Mouse (Mus musculus): Measurements from ENCODE around the gene 4930579F01Rik. TPM values are rescaled to one million over a fixed set of nuclear protein-coding genes. Genes with fewer than 3 reads are reported as not detected.

Gene 4930579F01Rik
- polyA plus RNA-seq, 1 experiment from 2014 or later = 0.14 TPM

DNA sequence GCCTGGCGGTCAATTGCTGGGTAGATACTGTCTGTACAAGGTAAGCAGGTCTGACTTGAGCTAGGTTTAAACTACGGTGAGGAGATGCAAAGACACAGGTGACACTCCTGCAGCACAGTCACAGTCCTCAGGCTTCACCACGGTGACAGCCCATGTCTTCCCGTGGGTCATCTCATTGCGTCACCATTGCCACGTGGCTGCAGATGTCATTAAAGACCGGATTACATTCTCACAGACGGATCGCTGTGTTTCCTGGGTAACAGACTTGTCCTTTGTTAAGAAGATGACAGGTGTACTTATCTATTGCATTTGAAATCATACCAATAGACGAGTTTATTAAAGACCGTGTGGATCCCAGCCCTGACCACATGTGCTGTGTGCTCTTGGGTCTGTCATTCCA is 27.5 kb upstream of the 4930579F01Rik start:
- Histone ChIP-seq H3K27ac (no peak overlapping the region), H3K4me3 (replicated peaks; ENCODE audit: low read depth, low read length) (no peak overlapping the region), H3K36me3 (ENCODE audit: insufficient read depth, low read length) (no peaks in the 10 kb centered on the region), H3K4me1 (replicated peaks; ENCODE audit: insufficient read depth, low read length) (no peaks in the 10 kb centered on the region), H3K9ac (ENCODE audit: low read depth, low read length) (no peak overlapping the region), H3K27me3 (ENCODE audit: insufficient read depth, low read length) (no peaks in the 10 kb centered on the region), H3K4me2 (ENCODE audit: low read length) (no peak overlapping the region), H3K9me3 (replicated peaks; ENCODE audit: low read length) (no peaks in the 10 kb centered on the region)
- ATAC-seq (replicated peaks; ENCODE audit: low FRiP score, low read depth) (no peak), DNase-seq (ENCODE audit: low spot score) (no peak)
- 92% methylated on average over 11 of the region's 11 CpGs for WGBS
- no peak for TF ChIP-seq CTCF (IDR thresholded peaks at IDR 0.05; ENCODE audit: low read depth)

DNA sequence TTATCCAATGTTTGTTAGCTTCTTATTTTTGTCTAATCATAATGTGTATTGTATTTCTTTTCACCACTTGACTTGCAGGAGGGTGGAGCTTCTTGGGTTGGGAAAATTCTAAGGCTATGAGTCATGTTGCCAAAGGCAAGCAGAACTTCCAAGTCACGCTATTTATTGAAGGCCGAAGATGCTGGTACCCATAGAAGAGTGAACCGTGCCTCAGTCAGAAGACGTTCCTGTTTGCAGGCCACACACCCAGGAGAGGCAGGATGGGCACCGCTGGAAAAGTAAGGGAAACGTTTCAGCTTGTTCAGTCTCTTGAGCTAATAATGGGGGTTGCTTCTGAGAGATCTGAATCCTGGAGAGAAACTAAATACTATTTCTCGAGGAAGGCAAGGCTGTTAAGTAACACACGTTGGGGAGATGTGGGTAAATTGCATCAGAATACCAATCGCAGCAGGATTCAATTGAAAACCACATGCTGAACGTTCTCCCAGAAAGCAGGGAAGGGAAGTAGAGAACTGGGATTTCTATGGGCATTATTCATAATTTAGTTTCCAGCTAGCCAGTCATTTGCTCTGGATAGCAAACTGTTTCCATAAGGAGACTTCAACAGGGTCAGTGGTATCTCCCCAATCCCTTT is 24.1 kb upstream of the 4930579F01Rik start, which contains the start of gene Adh7:
Gene Adh7 (plus strand): TSS at position 130 of the 634 bp plus-strand sequence.
- Histone ChIP-seq H3K4me1 (replicated peaks; ENCODE audit: insufficient read depth, low read length) (no peaks in the 10 kb centered on the region), H3K9ac (ENCODE audit: low read depth, low read length) (no peak within 1 kb of the TSS), H3K9me3 (replicated peaks; ENCODE audit: low read length) (no peaks in the 10 kb centered on the region), H3K27ac (no peak within 1 kb of the TSS), H3K36me3 (ENCODE audit: insufficient read depth, low read length) (no peaks in the 10 kb centered on the region), H3K4me2 (ENCODE audit: low read length) (no peak within 1 kb of the TSS), H3K27me3 (ENCODE audit: insufficient read depth, low read length) (no peaks in the 10 kb centered on the region), H3K4me3 (replicated peaks; ENCODE audit: low read depth, low read length) (no peak within 1 kb of the TSS)
- no peak for ATAC-seq (replicated peaks; ENCODE audit: low FRiP score, low read depth)
- no peak for DNase-seq (ENCODE audit: low spot score)
- no peak for TF ChIP-seq CTCF (IDR thresholded peaks at IDR 0.05; ENCODE audit: low read depth)
- WGBS = 79% methylated on average over 10 of the region's 10 CpGs

DNA sequence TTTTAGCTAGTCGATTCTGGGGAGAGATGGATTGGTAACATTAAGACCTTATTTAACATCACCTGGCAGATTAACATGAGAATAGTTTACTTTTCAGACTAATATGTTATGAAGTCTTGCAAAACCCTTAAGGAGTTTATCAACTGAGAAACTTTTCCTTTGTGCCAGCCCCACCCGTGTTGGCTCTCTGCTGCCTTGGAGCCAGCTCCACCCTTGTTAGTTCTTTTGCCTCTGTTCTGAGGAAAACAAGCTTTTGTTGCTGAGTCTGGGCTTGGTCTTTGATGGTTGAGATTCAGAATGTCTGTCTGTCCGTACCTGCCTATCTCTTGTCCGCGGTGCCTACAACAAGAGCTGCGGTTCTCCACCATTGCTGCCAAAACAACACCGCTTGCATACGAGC is 22.5 kb upstream of the 4930579F01Rik start:
- WGBS = 84% methylated on average over 8 of the region's 8 CpGs
- Histone ChIP-seq H3K4me1 (replicated peaks; ENCODE audit: insufficient read depth, low read length) (no peaks in the 10 kb centered on the region), H3K9ac (ENCODE audit: low read depth, low read length) (no peak overlapping the region), H3K27ac (no peak overlapping the region), H3K9me3 (replicated peaks; ENCODE audit: low read length) (no peaks in the 10 kb centered on the region), H3K4me2 (ENCODE audit: low read length) (no peak overlapping the region), H3K4me3 (replicated peaks; ENCODE audit: low read depth, low read length) (no peak overlapping the region), H3K36me3 (ENCODE audit: insufficient read depth, low read length) (no peaks in the 10 kb centered on the region), H3K27me3 (ENCODE audit: insufficient read depth, low read length) (no peaks in the 10 kb centered on the region)
- DNase-seq (ENCODE audit: low spot score) = no peak
- ATAC-seq (replicated peaks; ENCODE audit: low FRiP score, low read depth) = no peak
- no peak for TF ChIP-seq CTCF (IDR thresholded peaks at IDR 0.05; ENCODE audit: low read depth)

- ATAC-seq (replicated peaks; ENCODE audit: low FRiP score, low read depth) = no peak
- Histone ChIP-seq H3K27me3 (ENCODE audit: insufficient read depth, low read length) (no peaks in the 10 kb centered on the region), H3K4me2 (ENCODE audit: low read length) (no peak overlapping the region), H3K36me3 (ENCODE audit: insufficient read depth, low read length) (no peaks in the 10 kb centered on the region), H3K9me3 (replicated peaks; ENCODE audit: low read length) (no peaks in the 10 kb centered on the region), H3K27ac (no peak overlapping the region), H3K9ac (ENCODE audit: low read depth, low read length) (no peak overlapping the region), H3K4me3 (replicated peaks; ENCODE audit: low read depth, low read length) (no peak overlapping the region), H3K4me1 (replicated peaks; ENCODE audit: insufficient read depth, low read length) (no peaks in the 10 kb centered on the region)
- peak; percentile 30 for DNase-seq (ENCODE audit: low spot score)
- 47% methylated on average over 11 of the region's 11 CpGs for WGBS
- no peak for TF ChIP-seq CTCF (IDR thresholded peaks at IDR 0.05; ENCODE audit: low read depth)
These were observed 21.9 kb upstream of the 4930579F01Rik start for GRCm38 (mm10) chr3:138215395-138215989.

GRCm38 (mm10) chr3:138212431-138212951 is 18.9 kb upstream of the 4930579F01Rik start:
- H3K4me3 ChIP-seq (replicated peaks; ENCODE audit: low read depth, low read length) = no peak overlapping the region
- H3K27me3 ChIP-seq (ENCODE audit: insufficient read depth, low read length) = no peaks in the 10 kb centered on the region
- WGBS = 89% methylated on average over 4 of the region's 4 CpGs
- H3K9me3 ChIP-seq (replicated peaks; ENCODE audit: low read length) = no peaks in the 10 kb centered on the region
- no peak for DNase-seq (ENCODE audit: low spot score)
- H3K36me3 ChIP-seq (ENCODE audit: insufficient read depth, low read length) = no peaks in the 10 kb centered on the region
- no peak for ATAC-seq (replicated peaks; ENCODE audit: low FRiP score, low read depth)
- no peak overlapping the region for H3K9ac ChIP-seq (ENCODE audit: low read depth, low read length)
- H3K4me2 ChIP-seq (ENCODE audit: low read length) = no peak overlapping the region
- no peak for TF ChIP-seq CTCF (IDR thresholded peaks at IDR 0.05; ENCODE audit: low read depth)
- H3K27ac ChIP-seq = no peak overlapping the region
- H3K4me1 ChIP-seq (replicated peaks; ENCODE audit: insufficient read depth, low read length) = no peaks in the 10 kb centered on the region

- Histone ChIP-seq H3K27ac (no peak overlapping the region), H3K4me3 (replicated peaks; ENCODE audit: low read depth, low read length) (no peak overlapping the region), H3K9ac (ENCODE audit: low read depth, low read length) (no peak overlapping the region), H3K4me1 (replicated peaks; ENCODE audit: insufficient read depth, low read length) (no peaks in the 10 kb centered on the region), H3K36me3 (ENCODE audit: insufficient read depth, low read length) (no peaks in the 10 kb centered on the region), H3K9me3 (replicated peaks; ENCODE audit: low read length) (no peaks in the 10 kb centered on the region), H3K4me2 (ENCODE audit: low read length) (no peak overlapping the region), H3K27me3 (ENCODE audit: insufficient read depth, low read length) (no peaks in the 10 kb centered on the region)
- no peak for ATAC-seq (replicated peaks; ENCODE audit: low FRiP score, low read depth)
- 68% methylated on average over 5 of the region's 5 CpGs for WGBS
- no peak for DNase-seq (ENCODE audit: low spot score)
- no peak for TF ChIP-seq CTCF (IDR thresholded peaks at IDR 0.05; ENCODE audit: low read depth)
These were observed 16.9 kb upstream of the 4930579F01Rik start for GRCm38 (mm10) chr3:138210432-138211075.
